Mouse (Mus musculus) megakaryocyte, embryonic 14.5 days (primary cell): Measurements from ENCODE around the gene Olfr1411. TPM values are rescaled to one million over a fixed set of nuclear protein-coding genes. Genes with fewer than 3 reads are reported as not detected.

Experiments used
- H3K27me3 ChIP-seq: replicated peaks from 2 replicates; pipeline ENCODE3; 2012; ENCODE audit warnings: inconsistent platforms
- H3K36me3 ChIP-seq: replicated peaks from 2 replicates; pipeline ENCODE3; 2012; ENCODE audit warnings: low read length, inconsistent platforms, mixed read lengths
- H3K4me1 ChIP-seq: 2 replicates; pipeline ENCODE4 v1.6.1; 2012; ENCODE audit warnings: inconsistent platforms
- H3K4me3 ChIP-seq: replicated peaks from 2 replicates; pipeline ENCODE3; 2012; ENCODE audit warnings: moderate library complexity, mild to moderate bottlenecking, inconsistent platforms
- H3K9me3 ChIP-seq: 2 replicates; pipeline ENCODE4 v1.6.1; 2012; ENCODE audit warnings: inconsistent platforms
- FLI1 ChIP-seq: IDR thresholded peaks from 2 replicates; pipeline ENCODE4 v1.6.1; 2012; ENCODE audit warnings: low read length, inconsistent platforms, mixed read lengths
- GATA1 ChIP-seq: IDR thresholded peaks from 3 replicates; pipeline ENCODE4 v1.6.1; 2012; ENCODE audit warnings: mixed read lengths, low read length, inconsistent platforms, borderline replicate concordance
- polyA plus RNA-seq: library from polyadenylated mRNA; stranded (reverse); fragments of >175 nt; gene quantifications from 2 replicates; pipeline ENCODE4 v1.2.3, GENCODE M21; 2012; ENCODE audit warnings: low replicate concordance; ENCODE audit not compliant: insufficient read depth

The Olfr1411 gene
- polyA plus RNA-seq = not detected in 2 replicates

GRCm38 (mm10) chr1:92594111-92594510 lies at the start of gene Olfr1411:
Gene Olfr1411, plus strand, starts transcription at chr1:92594411.
- TF ChIP-seq FLI1 (no peak), GATA1 (no peak)
- Histone ChIP-seq H3K4me1 (no peaks in the 10 kb centered on the region), H3K9me3 (no peaks in the 10 kb centered on the region), H3K36me3 (no peaks in the 10 kb centered on the region), H3K4me3 (no peak within 1 kb of the TSS), H3K27me3 (peaks cover 27% of the 10 kb centered on the region)

DNA sequence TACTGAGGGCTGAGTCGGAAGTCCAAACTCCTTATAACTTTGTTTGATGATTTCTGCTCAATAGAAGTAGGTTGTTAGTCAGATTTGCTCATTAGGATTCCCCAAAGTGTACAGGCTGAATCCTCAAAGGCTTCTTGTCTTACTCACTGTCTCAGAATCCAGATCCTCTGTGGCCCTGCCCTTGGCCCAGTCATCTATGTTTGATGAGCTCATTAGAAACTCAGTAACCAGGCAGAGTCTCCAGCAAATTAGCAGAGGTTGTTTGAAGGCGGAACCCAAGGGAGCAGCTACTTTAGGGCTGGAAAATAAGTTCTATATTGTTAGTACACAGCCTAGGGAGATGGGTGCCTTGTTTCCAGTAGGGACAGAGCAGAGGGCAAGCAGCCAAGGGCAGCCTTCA lies 48.3 kb upstream of the Olfr1411 start:
- Histone ChIP-seq H3K4me3 (no peak overlapping the region), H3K9me3 (no peaks in the 10 kb centered on the region), H3K4me1 (no peaks in the 10 kb centered on the region), H3K27me3 (peaks cover 6% of the 10 kb centered on the region), H3K36me3 (no peaks in the 10 kb centered on the region)
- TF ChIP-seq FLI1 = no peak
- no peak for TF ChIP-seq GATA1

DNA sequence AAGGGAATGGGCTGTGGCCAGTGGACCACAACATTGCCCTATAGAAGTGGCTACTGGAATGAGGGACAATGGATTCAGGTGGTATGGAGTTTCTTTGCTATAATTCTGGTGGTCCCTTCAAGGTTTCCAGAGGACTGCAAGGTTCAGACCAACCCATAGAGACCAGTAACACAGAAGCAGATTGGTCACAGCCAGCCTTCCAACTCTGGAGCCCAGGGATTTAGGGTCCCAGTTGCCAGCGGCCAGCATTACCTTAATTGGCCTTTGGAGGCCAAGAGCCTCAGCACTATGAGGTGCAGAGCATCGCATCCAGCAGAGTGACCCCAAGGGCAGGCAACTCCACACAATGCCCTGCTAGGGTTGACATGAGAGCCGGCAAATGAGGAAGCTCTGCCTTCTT lies 23.2 kb upstream of the Olfr1411 start, which contains the start of gene Olfr1413:
Gene Olfr1413 (plus strand): TSS at position 301 of the 400 bp plus-strand sequence.
- TF ChIP-seq GATA1 (no peak), FLI1 (no peak)
- Histone ChIP-seq H3K4me3 (no peak within 1 kb of the TSS), H3K27me3 (peaks cover 31% of the 10 kb centered on the region)

GRCm38 (mm10) chr1:92585479-92585878 lies 8.7 kb upstream of the Olfr1411 start, which contains the start of gene Olfr1412:
Gene Olfr1412, plus strand, starts transcription at chr1:92585779.
- TF ChIP-seq GATA1 (no peak), FLI1 (no peak)
- H3K27me3 ChIP-seq = peaks cover 18% of the 10 kb centered on the region

More for the DNA sequence above, 23.2 kb upstream of the Olfr1411 start, which contains the start of gene Olfr1413:
- Histone ChIP-seq H3K36me3 (no peaks in the 10 kb centered on the region), H3K4me1 (no peaks in the 10 kb centered on the region), H3K9me3 (no peaks in the 10 kb centered on the region)

DNA sequence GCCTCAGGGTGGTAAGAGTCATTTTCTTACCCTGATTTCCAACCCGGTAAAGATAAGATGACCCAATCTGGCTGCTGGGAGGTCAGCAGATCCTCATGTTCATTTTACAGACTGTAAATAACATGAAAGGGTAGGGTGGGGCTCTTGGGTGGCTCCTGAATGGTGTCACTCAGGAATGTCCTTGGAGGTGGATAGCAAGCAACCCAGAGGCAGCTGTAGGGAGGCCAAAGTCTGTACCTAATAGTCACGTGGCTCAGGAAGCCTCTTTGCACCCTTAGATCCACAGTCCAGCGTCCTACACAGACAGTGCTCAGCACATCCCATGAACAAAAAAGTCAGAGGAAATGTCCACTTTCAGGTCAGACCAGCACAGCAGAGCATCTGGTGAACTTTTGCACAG lies 1.8 kb downstream of the Olfr1411 start:
- Histone ChIP-seq H3K4me3 (no peak overlapping the region), H3K36me3 (no peaks in the 10 kb centered on the region), H3K9me3 (no peaks in the 10 kb centered on the region), H3K27me3 (peaks cover 27% of the 10 kb centered on the region), H3K4me1 (no peaks in the 10 kb centered on the region)
- TF ChIP-seq FLI1 = no peak
- TF ChIP-seq GATA1 = no peak

More at GRCm38 (mm10) chr1:92585479-92585878, 8.7 kb upstream of the Olfr1411 start, which contains the start of gene Olfr1412:
- Histone ChIP-seq H3K4me1 (no peaks in the 10 kb centered on the region), H3K9me3 (peaks cover 4% of the 10 kb centered on the region; the same call in 1 of the 2 replicates), H3K36me3 (no peaks in the 10 kb centered on the region), H3K4me3 (no peak within 1 kb of the TSS)

DNA sequence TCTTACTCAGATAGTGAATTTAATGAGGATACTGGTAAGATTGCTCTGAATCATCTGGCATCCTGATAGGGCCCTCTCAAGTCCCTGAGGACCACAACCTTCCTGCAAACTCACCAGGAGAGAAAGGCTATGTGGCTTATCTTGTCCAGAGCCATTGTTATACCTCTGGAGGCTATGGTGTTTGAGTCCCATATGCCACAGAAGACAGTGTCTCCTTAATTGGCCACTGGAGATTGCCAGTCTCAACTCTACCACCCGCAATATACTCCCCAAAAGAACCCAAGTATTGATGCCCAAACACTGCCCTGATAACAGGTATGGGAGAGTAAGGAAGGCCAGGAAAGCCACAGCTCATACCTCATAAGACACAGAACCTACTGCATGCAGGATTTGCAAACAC lies 11.3 kb downstream of the Olfr1411 start, which contains the start of gene Olfr1410:
Gene Olfr1410 (plus strand): TSS at position 301 of the 400 bp plus-strand sequence.
- H3K9me3 ChIP-seq = peaks cover 5% of the 10 kb centered on the region
- H3K36me3 ChIP-seq = no peaks in the 10 kb centered on the region
- TF ChIP-seq GATA1 (no peak), FLI1 (no peak)
- H3K4me3 ChIP-seq = no peak within 1 kb of the TSS
- H3K4me1 ChIP-seq = peaks cover 4% of the 10 kb centered on the region; the same call in 1 of the 2 replicates
- H3K27me3 ChIP-seq = peaks cover 69% of the 10 kb centered on the region

DNA sequence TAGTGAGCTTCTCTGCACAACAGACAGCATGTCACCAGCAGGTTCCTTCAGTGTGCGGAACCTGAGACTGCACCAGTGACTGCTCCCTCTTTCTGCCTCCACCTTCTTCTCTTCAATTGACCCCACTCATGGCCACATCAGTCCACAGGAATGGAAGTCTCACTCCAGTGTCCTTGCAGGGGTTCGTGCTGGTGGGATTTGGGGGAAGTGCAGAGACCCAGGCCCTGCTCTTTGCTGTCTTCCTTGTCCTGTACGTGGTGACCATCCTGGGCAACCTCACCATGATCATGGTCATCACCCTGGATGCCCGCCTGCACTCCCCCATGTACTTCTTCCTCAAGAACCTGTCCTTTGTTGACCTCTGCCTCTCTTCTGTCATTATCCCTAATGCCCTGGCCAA lies 13.5 kb downstream of the Olfr1411 start:
- no peak for TF ChIP-seq FLI1
- no peak for TF ChIP-seq GATA1
- peaks cover 71% of the 10 kb centered on the region for H3K27me3 ChIP-seq

GRCm38 (mm10) chr1:92611008-92611407 lies 16.8 kb downstream of the Olfr1411 start:
- Histone ChIP-seq H3K9me3 (peaks cover 7% of the 10 kb centered on the region), H3K4me1 (peaks cover 9% of the 10 kb centered on the region), H3K4me3 (no peak overlapping the region), H3K27me3 (peaks cover 52% of the 10 kb centered on the region), H3K36me3 (no peaks in the 10 kb centered on the region)
- TF ChIP-seq FLI1 (no peak), GATA1 (no peak)

More for the DNA sequence above, 13.5 kb downstream of the Olfr1411 start:
- peaks cover 7% of the 10 kb centered on the region for H3K9me3 ChIP-seq
- H3K4me1 ChIP-seq = peaks cover 4% of the 10 kb centered on the region; the same call in 1 of the 2 replicates
- no peaks in the 10 kb centered on the region for H3K36me3 ChIP-seq
- H3K4me3 ChIP-seq = no peak overlapping the region

- Histone ChIP-seq H3K4me1 (peaks cover 19% of the 10 kb centered on the region), H3K36me3 (no peaks in the 10 kb centered on the region), H3K9me3 (peaks cover 7% of the 10 kb centered on the region), H3K27me3 (peaks cover 47% of the 10 kb centered on the region), H3K4me3 (no peak overlapping the region)
- TF ChIP-seq FLI1 (no peak), GATA1 (no peak)
Observed at GRCm38 (mm10) chr1:92613175-92613574, 19.0 kb downstream of the Olfr1411 start.

DNA sequence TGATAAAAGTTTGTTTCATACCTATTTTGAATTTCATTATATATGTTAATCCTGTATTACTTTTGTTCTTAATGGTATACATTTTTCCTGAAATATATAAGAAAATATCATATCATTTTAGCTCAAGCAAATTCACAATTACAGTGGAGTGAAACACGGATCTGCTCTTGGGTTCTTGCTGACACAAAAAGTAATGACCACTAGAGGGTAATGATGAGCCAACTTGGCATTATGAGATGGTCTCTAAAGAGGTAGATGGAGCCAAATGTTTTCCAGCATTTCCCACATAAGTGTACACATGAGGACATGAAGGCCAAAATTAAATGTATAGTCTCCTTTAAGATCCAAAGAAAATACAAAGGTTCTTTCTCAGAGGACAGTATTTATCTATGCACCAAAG lies 20.3 kb downstream of the Olfr1411 start:
- Histone ChIP-seq H3K4me1 (peaks cover 22% of the 10 kb centered on the region), H3K36me3 (no peaks in the 10 kb centered on the region), H3K9me3 (peaks cover 7% of the 10 kb centered on the region), H3K27me3 (peaks cover 48% of the 10 kb centered on the region), H3K4me3 (no peak overlapping the region)
- TF ChIP-seq FLI1 (no peak), GATA1 (no peak)

DNA sequence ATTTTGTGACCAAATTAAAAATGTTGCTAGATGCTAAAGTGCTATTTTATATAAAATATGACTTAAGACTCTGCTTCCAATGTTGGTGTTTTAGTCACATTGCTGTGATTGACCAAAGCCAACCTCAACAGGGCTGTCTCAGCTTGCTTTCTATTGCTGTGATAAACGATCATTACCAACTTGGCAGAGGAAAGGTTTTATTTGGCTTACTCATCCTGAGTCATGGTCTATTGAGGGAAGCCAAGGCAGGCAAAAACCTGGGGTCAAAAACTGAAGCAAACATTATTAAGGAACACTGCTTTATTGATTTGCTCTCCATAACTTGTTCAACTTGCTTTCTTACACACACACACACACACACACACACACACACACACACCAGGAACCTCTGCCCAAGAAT lies 21.8 kb downstream of the Olfr1411 start:
- TF ChIP-seq GATA1 (no peak), FLI1 (no peak)
- Histone ChIP-seq H3K27me3 (peaks cover 51% of the 10 kb centered on the region), H3K9me3 (no peaks in the 10 kb centered on the region), H3K36me3 (no peaks in the 10 kb centered on the region), H3K4me3 (no peak overlapping the region), H3K4me1 (peaks cover 22% of the 10 kb centered on the region)
